Mouse (Mus musculus) bone marrow, adult 2 months (tissue): ENCODE results near the gene Rabac1.

ENCODE experiments used
- CTCF ChIP-seq: fragments of 200-500 bp; IDR thresholded peaks from 2 replicates; pipeline ENCODE4 v1.5.1; 2011; ENCODE audit warnings: low read length, control low read depth; ENCODE audit not compliant: control insufficient read depth, insufficient read depth
- POLR2A ChIP-seq: fragments of 200-500 bp; IDR thresholded peaks from 2 replicates; pipeline ENCODE4 v1.6.1; 2011; ENCODE audit warnings: low read depth, mild to moderate bottlenecking, control low read depth, low read length, borderline replicate concordance; ENCODE audit not compliant: control insufficient read depth

- TF ChIP-seq CTCF (peak; percentile 81), POLR2A (no peak)
These were observed 7.5 kb downstream of the Rabac1 start for GRCm38 (mm10) chr7:24964897-24965535.
